Mouse (Mus musculus) hindbrain, embryonic 12.5 days (tissue): ENCODE measurements around the gene Lmbr1l. TPM values are rescaled to one million over a fixed set of nuclear protein-coding genes. Genes with fewer than 3 reads are reported as not detected.

Source experiments
- ATAC-seq: fragments of 200-750 bp; cut with Nextera tagmentation; 2 replicates; pipeline ENCODE4 v1.8.0; 2017; ENCODE audit warnings: moderate TSS enrichment; ENCODE audit not compliant: low FRiP score
- H3K27ac ChIP-seq: fragments of 300-500 bp; sonication (generic); 2 replicates; pipeline ENCODE4 v1.5.1; 2016; ENCODE audit warnings: mild to moderate bottlenecking
- H3K27me3 ChIP-seq: fragments of 300-500 bp; sonication (generic); 2 replicates; pipeline ENCODE4 v1.6.1; 2016; ENCODE audit warnings: mild to moderate bottlenecking
- H3K36me3 ChIP-seq: fragments of 300-500 bp; sonication (generic); 2 replicates; pipeline ENCODE4 v1.6.1; 2016; ENCODE audit warnings: mild to moderate bottlenecking
- H3K4me1 ChIP-seq: fragments of 300-500 bp; sonication (generic); 2 replicates; pipeline ENCODE4 v1.6.1; 2016
- H3K4me2 ChIP-seq: fragments of 300-500 bp; sonication (generic); replicated peaks from 2 replicates; pipeline ENCODE4 v1.6.1; 2016; ENCODE audit warnings: mild to moderate bottlenecking
- H3K4me3 ChIP-seq: fragments of 300-500 bp; sonication (generic); 2 replicates; pipeline ENCODE4 v1.5.1; 2016; ENCODE audit warnings: mild to moderate bottlenecking
- H3K9ac ChIP-seq: fragments of 300-500 bp; sonication (generic); 2 replicates; pipeline ENCODE4 v1.6.1; 2016; ENCODE audit warnings: mild to moderate bottlenecking, moderate library complexity
- H3K9me3 ChIP-seq: fragments of 300-500 bp; sonication (generic); replicated peaks from 2 replicates; pipeline ENCODE4 v1.6.1; 2016; ENCODE audit warnings: mild to moderate bottlenecking
- WGBS: fragments of 180-500 bp; shearing (Covaris S2); methylation state at CpG from one replicate; pipeline ENCODE4 v1.1.7; 2016; 5-methylcytosine and 5-hydroxymethylcytosine counted together
- polyA plus RNA-seq: library from polyadenylated mRNA; unstranded; fragments of >200 nt; fragmentation: Nextera tagmentation; extraction: Ambion mirVana; gene quantifications from 2 replicates; pipeline ENCODE4 v1.2.1, GENCODE M21; 2016

Lmbr1l gene
- polyA plus RNA-seq = 38.4 and 39.2 TPM in 2 replicates

GRCm38 (mm10) chr15:98917538-98918498, at the start of gene Lmbr1l:
Lmbr1l (minus strand) TSS chr15:98918231.
- Histone ChIP-seq H3K4me3 (peak within 1 kb of the TSS; percentile 92), H3K36me3 (peaks cover 22% of the 10 kb centered on the region), H3K27ac (peak within 1 kb of the TSS; percentile 96), H3K27me3 (no peaks in the 10 kb centered on the region), H3K9me3 (no peaks in the 10 kb centered on the region), H3K4me1 (peaks cover 27% of the 10 kb centered on the region), H3K9ac (peak within 1 kb of the TSS; percentile 84), H3K4me2 (peak within 1 kb of the TSS; percentile 87)
- under 1% methylated on average over 81 of the region's 82 CpGs for WGBS
- peak; percentile 99 for ATAC-seq

DNA sequence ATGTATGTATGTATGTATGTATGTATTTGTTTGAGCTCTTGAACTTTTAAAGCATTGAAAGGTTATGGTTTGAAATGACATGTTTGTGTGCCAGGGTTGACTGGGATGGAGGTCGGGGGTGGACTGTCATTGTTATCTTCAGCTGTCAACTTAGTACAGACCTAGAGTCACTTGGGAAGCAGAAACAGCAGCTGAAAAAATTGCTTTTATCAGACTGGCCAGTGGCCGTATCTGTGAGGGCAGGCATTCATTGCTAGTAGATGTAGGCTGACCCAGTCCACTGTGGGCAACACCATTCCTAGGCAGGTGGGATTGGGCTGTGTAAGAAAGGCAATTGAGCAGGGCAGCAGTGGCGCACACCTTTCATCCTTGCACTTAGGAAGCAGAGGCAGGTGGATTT, 41.5 kb upstream of the Lmbr1l start:
- no peak for ATAC-seq
- Histone ChIP-seq H3K4me3 (no peak overlapping the region), H3K27me3 (no peaks in the 10 kb centered on the region), H3K9me3 (no peaks in the 10 kb centered on the region; the same call in 1 of the 2 replicates), H3K36me3 (no peaks in the 10 kb centered on the region), H3K9ac (no peak overlapping the region), H3K4me2 (no peak overlapping the region), H3K27ac (no peak overlapping the region), H3K4me1 (peaks cover 8% of the 10 kb centered on the region)
- 75% methylated on average over 3 of the region's 3 CpGs for WGBS

GRCm38 (mm10) chr15:98958901-98959420, 40.9 kb upstream of the Lmbr1l start:
- Histone ChIP-seq H3K27ac (no peak overlapping the region), H3K36me3 (no peaks in the 10 kb centered on the region), H3K27me3 (no peaks in the 10 kb centered on the region), H3K9me3 (no peaks in the 10 kb centered on the region; the same call in 1 of the 2 replicates), H3K4me3 (no peak overlapping the region), H3K4me2 (no peak overlapping the region), H3K4me1 (peaks cover 8% of the 10 kb centered on the region), H3K9ac (no peak overlapping the region)
- 76% methylated on average over 4 of the region's 4 CpGs for WGBS
- no peak for ATAC-seq

- Histone ChIP-seq H3K36me3 (no peaks in the 10 kb centered on the region), H3K4me2 (no peak overlapping the region), H3K4me1 (peaks cover 8% of the 10 kb centered on the region), H3K27ac (no peak overlapping the region), H3K9ac (no peak overlapping the region), H3K9me3 (no peaks in the 10 kb centered on the region), H3K27me3 (no peaks in the 10 kb centered on the region), H3K4me3 (no peak overlapping the region)
- no peak for ATAC-seq
- 83% methylated on average over 5 of the region's 5 CpGs for WGBS
Observed at GRCm38 (mm10) chr15:98957475-98957874, 39.4 kb upstream of the Lmbr1l start.

- Histone ChIP-seq H3K4me2 (peak overlapping the region; percentile 67), H3K27ac (peak overlapping the region; percentile 100), H3K36me3 (peaks cover 2% of the 10 kb centered on the region), H3K4me1 (peaks cover 8% of the 10 kb centered on the region), H3K27me3 (no peaks in the 10 kb centered on the region), H3K4me3 (no peak overlapping the region), H3K9me3 (no peaks in the 10 kb centered on the region), H3K9ac (peak overlapping the region; percentile 54; the same call in 1 of the 2 replicates)
- no peak for ATAC-seq
- 79% methylated on average over 4 of the region's 4 CpGs for WGBS
Observed at GRCm38 (mm10) chr15:98956000-98956399, 38.0 kb upstream of the Lmbr1l start.

- ATAC-seq = no peak
- Histone ChIP-seq H3K27me3 (no peaks in the 10 kb centered on the region), H3K27ac (peak overlapping the region; percentile 100), H3K9me3 (no peaks in the 10 kb centered on the region), H3K9ac (peak overlapping the region; percentile 100), H3K4me2 (peak overlapping the region; percentile 67), H3K4me1 (peaks cover 8% of the 10 kb centered on the region), H3K4me3 (peak overlapping the region; percentile 90), H3K36me3 (peaks cover 4% of the 10 kb centered on the region)
- WGBS = 59% methylated on average over 4 of the region's 4 CpGs
Observed at GRCm38 (mm10) chr15:98955324-98955723, 37.3 kb upstream of the Lmbr1l start.

GRCm38 (mm10) chr15:98954425-98955253, 36.6 kb upstream of the Lmbr1l start:
- Histone ChIP-seq H3K36me3 (peaks cover 6% of the 10 kb centered on the region), H3K9ac (peak overlapping the region; percentile 100), H3K4me1 (peaks cover 8% of the 10 kb centered on the region), H3K27me3 (no peaks in the 10 kb centered on the region), H3K4me3 (peak overlapping the region; percentile 90), H3K4me2 (peak overlapping the region; percentile 67), H3K9me3 (no peaks in the 10 kb centered on the region), H3K27ac (peak overlapping the region; percentile 100)
- 7% methylated on average over 14 of the region's 14 CpGs for WGBS
- ATAC-seq = peak; percentile 47; the same call in 1 of the 2 replicates

GRCm38 (mm10) chr15:98953401-98954356, 35.6 kb upstream of the Lmbr1l start, which contains the start of the genes Gm49450 and Tuba1a:
Gm49450 (minus strand) TSS chr15:98953551.
Tuba1a (minus strand) TSS chr15:98953703.
- peak; percentile 96 for ATAC-seq
- H3K4me3 ChIP-seq = peak within 1 kb of the TSS; percentile 90
- H3K4me2 ChIP-seq = peak within 1 kb of the TSS; percentile 67
- H3K9ac ChIP-seq = peak within 1 kb of the TSS; percentile 100
- peaks cover 8% of the 10 kb centered on the region for H3K4me1 ChIP-seq
- no peaks in the 10 kb centered on the region for H3K27me3 ChIP-seq
- 2% methylated on average over 28 of the region's 28 CpGs for WGBS
- H3K27ac ChIP-seq = peak within 1 kb of the TSS; percentile 100
- H3K36me3 ChIP-seq = peaks cover 10% of the 10 kb centered on the region
- no peaks in the 10 kb centered on the region for H3K9me3 ChIP-seq

DNA sequence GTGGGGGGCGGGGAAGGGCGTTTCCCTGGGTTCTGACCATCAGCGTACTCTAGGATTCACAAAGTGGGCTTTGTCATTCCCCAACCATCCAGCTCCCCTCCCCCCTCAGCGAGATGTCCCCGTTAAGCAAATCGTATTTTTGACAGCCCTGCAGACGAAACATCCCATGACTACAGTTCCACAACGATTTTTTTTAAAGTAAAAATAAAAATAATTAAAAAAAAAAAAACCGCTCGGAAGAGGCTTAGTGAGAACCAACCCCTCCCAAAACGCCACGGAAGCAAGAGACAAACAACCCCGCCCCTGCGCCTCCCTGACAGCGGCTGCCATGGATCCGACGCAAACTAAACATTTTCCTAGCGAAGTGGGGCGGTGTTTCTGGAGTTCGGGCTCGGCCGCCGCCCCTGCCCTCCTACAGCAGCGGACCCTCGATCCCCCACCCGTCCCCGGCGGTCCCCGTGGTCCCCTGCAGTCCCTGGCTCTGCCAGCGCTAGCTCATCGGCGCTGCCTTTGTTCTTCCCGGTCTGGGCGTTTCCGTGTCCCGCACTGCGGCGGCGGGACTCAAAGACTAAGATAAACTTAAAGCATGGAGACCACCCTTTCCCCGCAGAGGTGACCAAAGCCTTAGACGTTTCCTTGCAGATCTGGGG, 34.8 kb upstream of the Lmbr1l start:
- ATAC-seq = peak; percentile 50

GRCm38 (mm10) chr15:98952063-98952455, 34.0 kb upstream of the Lmbr1l start:
- H3K9me3 ChIP-seq = no peaks in the 10 kb centered on the region
- peak overlapping the region; percentile 90 for H3K4me3 ChIP-seq
- H3K4me1 ChIP-seq = peaks cover 11% of the 10 kb centered on the region
- WGBS = 11% methylated on average over 5 of the region's 5 CpGs
- H3K27ac ChIP-seq = peak overlapping the region; percentile 100
- H3K36me3 ChIP-seq = peaks cover 10% of the 10 kb centered on the region
- no peak for ATAC-seq
- no peaks in the 10 kb centered on the region for H3K27me3 ChIP-seq
- peak overlapping the region; percentile 100 for H3K9ac ChIP-seq
- peak overlapping the region; percentile 67 for H3K4me2 ChIP-seq

More for the DNA sequence above, 34.8 kb upstream of the Lmbr1l start:
- Histone ChIP-seq H3K4me1 (peaks cover 9% of the 10 kb centered on the region), H3K9ac (peak overlapping the region; percentile 100), H3K36me3 (peaks cover 10% of the 10 kb centered on the region), H3K27ac (peak overlapping the region; percentile 100), H3K4me3 (peak overlapping the region; percentile 90), H3K4me2 (peak overlapping the region; percentile 67), H3K27me3 (no peaks in the 10 kb centered on the region), H3K9me3 (no peaks in the 10 kb centered on the region)
- WGBS = under 1% methylated on average over 41 of the region's 41 CpGs
